Mouse (Mus musculus): ENCODE data around the gene Zfhx3. TPM values are rescaled to one million over a fixed set of nuclear protein-coding genes. Genes with fewer than 3 reads are reported as not detected.

Gene Zfhx3
- total RNA-seq, 2 experiments from 2014 or later = 0.23 to 1.7 TPM

DNA sequence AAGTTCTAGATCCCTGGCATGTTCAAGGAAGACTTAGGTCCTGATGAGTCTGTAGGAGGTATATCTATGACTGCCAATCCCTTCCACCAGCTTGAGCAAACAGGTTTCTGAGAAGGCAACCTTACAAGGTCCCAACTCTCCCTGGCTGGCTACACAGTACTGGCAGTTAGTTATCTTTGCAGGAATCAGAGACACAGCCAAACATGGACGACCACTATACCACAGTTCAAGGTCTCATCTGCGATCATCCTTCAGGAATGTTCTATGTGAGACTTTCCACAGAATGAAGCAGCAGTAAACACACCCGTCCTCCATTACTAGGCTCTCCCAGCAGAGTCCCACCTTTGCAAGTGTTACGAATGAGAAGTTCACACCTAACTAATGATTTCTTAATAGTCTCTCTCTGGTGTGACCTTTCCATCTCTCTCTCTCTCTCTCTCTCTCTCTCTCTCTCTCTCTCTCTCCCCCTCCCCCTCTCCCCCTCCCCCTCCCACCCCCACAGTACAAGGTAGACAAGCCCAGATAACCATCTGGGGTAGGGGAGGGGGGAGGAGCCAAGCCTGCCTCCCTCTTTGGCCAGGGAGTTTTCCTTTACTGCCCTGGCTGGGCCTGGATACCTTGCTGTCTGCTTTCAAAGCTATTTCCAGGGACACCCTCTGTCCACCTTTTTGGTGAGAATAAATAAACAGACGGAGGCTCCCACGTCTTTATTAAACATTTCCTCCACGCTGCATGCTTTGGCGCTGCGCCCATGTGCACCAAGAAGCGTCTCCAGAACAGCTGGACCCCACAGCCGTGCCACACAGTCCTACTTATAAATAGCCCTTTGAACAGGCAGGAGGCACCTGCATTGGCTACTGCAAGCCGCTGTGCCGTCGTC is 748.4 kb downstream of the Zfhx3 start:
- ATAC-seq (replicated peaks; ENCODE audit: low FRiP score, poor library complexity, severe bottlenecking) = no peak

DNA sequence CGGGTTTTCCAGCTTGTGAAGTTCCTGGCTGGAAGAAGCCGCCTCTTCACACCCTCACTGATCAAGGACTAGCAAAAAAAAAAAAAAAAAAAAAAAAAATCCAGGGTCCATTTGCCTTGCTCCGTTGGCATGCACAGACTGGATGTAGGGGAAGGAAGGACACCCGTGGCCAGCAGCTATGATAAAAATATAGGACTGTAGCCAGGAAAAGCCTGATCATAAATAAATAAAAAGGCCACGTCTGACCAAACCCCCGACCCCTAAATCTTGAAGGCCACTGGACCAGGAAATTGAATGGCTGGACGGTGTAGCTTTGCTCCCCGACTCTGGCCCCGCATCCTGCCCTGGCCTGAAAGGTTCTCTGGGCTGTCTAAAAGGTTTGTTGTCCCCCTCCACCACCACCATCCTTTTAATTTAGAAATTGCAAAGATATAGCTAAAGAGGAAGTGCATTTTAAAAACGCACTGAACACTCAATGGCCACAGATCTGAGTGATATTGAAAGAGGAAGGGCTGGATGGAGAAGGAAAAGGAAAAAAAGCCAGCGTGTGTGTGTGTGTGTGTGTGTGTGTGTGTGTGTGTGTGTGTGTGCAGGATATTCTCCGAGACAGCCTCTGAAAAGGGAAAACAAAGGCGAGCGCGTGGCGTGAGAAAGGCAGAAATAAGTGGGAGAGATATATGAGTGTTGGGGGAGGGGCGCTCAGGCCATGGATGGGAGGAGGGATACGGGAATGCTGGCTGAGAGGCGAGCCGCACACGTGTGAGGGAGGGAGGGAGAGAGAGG is 749.2 kb downstream of the Zfhx3 start:
- ATAC-seq (replicated peaks; ENCODE audit: low FRiP score, poor library complexity, severe bottlenecking) = no peak

DNA sequence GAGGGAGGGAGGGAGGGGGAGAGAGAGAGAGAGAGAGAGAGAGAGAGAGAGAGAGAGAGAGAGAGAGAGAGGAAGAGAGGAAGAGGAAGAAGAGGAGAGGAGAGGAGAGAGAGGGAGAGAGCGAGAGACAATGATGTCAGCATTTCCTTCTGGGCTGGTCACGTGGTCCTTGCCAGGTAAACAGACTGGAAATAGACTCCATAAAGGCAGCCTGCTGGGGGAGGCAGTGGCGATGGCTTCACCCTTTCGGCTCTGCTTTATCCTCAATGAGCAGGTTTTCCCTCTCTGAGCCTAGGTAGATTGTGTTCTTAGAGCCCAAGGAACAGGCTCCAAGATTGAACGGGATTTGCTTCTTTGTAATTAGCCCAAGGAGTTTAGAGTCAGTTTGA is 749.8 kb downstream of the Zfhx3 start:
- ATAC-seq (replicated peaks; ENCODE audit: low FRiP score, poor library complexity, severe bottlenecking) = no peak

DNA sequence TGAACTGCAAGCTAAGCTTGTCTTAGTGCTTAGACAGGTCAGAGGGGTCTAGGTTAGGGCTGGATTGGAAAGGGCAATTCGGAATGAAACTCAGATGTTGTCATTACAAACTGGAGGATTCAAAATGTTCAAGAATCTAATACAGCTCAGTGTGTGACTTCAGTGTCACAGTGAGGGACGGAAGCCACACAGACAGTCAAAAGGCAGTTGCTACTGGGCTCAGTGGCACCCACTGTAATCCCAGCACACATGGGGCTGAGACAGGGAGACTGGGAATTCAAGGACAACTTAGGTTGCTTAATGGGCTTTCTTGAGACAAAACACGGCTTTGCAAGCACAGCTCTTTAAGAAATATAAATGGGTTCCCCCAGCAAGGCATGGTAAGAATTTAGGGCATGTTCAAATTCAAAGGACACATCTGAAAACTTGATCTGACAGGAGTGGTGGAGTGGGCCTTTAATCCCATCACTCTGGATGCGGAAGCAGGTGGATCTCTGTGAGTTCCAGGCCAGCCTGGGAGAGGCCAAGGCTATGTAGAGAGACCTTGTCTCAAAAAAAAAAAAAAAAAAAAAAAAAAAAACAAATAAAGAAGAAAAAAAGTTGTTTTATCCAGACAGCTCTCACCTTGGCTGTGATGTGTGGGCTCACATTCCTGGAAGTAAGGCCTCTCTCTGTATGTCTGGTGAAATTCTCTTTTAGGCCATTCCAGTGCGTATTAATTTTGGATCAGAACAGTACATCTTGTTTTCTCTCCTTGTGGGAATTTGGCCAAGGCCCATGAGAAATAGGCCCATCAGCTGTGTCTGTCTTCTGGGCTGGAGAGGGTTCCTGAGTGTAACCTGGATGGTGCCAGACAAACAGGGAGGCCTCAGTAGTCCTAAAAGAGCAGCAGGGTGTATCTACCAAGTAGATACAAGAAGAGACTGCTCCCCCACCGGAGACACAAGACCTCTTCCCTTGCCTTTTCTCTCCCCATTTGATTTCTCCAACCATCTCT is 750.5 kb downstream of the Zfhx3 start:
- no peak for ATAC-seq (replicated peaks; ENCODE audit: low FRiP score, poor library complexity, severe bottlenecking)

DNA sequence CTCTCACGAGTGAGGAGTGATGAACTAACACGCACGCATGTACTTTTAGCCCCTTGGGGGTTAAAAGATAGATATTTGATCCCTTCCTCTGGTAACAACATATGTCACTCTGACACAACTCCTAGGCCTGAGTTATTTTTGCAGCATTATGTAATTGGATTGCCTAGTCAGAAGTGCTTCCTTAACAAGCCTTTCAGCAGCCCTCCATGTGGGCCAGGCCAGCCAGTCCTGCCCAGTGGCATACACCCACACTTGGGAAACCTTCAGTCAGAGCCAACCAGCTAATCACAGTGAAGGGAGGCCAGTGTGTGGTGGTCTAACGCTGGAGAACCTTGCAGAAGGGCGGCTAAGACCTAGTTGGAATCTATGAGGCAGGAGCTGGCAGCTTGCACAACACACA is 751.4 kb downstream of the Zfhx3 start:
- no peak for ATAC-seq (replicated peaks; ENCODE audit: low FRiP score, poor library complexity, severe bottlenecking)

DNA sequence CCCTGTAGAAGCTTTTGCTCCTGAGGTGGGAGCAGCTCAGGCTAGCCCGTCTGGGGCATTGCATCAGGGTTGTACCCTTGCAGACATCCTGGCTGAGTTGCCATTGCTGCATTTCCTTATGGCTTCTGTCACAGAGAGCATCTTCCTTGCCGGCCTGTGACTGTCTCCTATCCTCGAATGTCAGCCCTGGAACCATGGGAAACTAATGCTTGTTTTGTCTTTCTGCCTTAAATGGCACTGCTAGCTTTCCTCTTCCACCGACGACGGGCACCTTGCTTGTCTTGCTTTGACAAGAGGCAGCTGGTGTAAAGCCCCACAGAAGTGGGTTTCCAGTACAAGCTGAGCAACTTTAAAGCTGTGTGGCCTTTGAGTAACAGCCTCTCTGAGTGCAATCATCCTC is 752.1 kb downstream of the Zfhx3 start:
- no peak for ATAC-seq (replicated peaks; ENCODE audit: low FRiP score, poor library complexity, severe bottlenecking)

DNA sequence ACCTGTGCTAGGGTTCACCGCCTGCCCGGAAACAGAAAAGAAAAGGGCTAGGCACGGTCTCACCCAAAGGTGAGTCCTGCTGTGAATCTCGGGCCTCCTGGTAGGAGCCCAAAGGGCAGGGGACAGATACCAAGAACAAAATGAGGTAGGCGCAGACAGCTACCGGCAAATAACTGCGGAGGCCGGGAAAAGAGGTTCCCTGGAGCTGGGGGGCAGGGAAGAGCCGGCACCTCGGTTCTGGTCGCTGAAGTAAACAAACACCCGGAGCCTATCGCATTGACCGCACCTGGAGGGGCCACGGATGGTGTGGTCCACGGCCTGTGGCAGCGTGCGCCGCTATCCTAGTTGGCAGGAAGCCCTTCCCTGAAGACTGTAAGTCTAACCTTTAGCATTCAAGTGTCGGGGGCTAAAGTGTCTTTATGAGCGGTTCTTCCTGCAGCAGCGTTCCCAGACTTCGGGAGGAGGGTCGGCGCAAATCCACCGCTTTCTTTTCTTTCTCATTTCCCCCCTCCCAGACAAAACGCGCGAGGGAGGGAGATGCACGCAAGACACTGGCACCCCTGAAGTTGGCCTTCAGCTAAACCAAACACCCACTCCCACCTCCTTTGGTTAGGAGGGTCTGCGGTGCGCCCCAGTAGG is 752.9 kb downstream of the Zfhx3 start:
- ATAC-seq (replicated peaks; ENCODE audit: low FRiP score, poor library complexity, severe bottlenecking) = no peak

DNA sequence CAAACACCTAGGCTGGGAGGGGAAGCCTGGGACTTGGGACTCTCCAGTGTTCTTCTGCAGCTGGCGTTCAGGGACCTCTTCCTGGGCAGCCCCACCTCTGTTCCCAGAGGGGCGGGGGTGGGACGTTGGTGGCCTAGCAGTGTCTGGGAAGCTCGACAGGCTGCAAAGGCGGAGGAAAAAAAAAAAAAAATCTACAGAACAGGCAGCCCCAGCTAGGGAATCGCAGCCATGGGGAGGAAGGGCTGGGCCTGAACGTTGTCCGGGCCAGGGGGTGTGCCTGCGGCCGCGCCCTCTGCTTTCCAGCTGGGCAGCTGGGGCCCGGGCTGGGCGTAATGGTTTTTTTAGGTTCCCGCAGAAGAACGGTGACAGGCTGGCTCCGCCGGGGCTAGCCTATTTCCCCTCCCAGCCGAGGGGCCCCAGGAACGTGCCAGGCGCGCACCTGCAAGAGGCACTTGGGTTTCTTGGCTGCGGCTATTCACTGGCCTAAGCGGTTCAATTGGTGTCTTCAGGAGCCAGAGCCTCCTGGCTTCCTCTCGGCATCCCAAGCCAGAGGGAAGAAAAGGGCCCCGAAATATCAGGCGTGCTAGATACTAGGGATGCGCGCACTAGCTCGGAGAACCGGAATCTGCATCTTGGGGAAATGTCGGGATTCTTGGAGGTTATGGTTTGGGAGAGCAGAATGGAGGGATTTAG is 753.6 kb downstream of the Zfhx3 start:
- no peak for ATAC-seq (replicated peaks; ENCODE audit: low FRiP score, poor library complexity, severe bottlenecking)

DNA sequence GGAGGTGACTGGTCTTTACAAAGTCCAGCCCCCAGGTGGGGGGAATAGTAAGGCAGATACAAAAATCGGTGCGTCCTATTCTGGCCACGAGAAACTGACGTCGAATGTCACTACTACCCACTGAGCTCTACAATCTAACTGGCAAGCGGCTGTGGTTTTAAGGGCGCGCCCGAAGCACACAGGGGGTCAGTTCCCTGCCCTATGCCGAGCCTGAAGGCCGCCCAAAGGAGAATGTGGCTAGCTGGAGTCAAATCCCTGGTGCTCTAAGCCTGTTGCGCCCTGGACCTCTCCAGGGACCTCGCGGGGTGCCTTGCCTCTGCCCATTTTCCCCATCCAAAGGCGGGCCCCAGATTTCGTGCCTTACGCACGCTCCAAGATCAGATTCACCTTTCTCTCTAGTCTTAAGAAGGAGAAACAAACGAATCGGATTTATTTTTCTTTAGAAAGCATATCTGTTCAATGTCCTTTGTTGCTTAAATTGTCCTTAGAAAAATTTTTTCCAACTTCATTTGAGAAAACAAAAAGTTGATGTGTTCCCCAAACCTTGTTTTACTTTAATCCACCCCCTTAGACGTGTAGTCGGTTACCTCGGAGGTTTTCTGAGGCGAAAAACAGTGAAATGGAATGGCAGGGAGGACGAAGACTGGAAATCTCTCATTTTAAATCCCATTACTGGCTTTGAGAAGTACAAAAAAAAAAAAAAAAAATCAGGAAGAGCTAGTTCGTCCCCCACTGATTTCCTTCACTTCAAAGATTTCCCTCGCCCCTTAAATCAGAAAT is 754.4 kb downstream of the Zfhx3 start:
- no peak for ATAC-seq (replicated peaks; ENCODE audit: low FRiP score, poor library complexity, severe bottlenecking)

DNA sequence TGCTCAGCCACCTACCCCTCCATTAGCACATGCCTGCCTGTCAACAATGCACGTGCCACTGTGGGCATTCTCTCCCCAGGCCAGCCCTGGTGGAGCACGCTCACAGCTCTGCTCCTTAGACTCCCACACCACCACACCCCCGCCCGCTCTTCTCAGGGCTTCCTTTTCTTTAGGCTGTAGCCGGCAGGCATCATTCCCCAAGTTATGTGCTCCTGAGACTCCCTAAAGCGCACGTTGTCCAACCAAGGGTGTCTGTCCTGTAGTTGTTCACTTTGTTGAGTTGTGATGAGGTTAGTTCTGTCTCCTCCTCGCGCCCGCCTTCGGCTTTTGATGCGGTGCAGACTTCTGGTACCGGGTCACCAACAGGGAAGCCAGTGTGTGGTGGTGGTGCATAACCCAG is 755.1 kb downstream of the Zfhx3 start:
- ATAC-seq (replicated peaks; ENCODE audit: low FRiP score, poor library complexity, severe bottlenecking) = no peak

DNA sequence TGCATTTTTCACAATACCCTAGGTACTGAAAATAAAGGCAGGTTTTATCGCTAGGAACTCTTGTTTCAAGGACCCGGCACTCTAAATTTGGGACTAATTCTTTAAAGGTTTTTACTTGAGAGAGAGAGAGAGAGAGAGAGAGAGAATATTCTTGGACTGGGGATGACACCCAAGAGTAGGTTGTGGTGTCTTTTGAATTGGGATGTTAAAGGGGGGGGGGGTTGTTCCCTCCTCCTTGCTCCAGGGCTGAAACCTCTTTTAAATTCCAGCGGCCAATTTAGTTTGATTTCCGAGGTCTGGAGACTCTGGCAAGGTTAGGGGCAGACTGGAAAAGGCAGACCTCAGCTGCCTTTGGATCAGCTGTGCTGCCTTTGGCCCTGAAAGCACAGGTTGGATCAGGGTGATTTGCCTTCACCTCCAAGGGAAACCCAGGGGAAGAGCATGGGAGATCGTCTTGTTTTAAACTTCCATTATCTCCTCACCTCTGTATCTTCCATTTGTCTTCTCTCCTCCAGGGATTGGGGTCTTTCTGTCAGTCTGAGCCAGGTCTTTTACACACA is 755.7 kb downstream of the Zfhx3 start:
- no peak for ATAC-seq (replicated peaks; ENCODE audit: low FRiP score, poor library complexity, severe bottlenecking)

DNA sequence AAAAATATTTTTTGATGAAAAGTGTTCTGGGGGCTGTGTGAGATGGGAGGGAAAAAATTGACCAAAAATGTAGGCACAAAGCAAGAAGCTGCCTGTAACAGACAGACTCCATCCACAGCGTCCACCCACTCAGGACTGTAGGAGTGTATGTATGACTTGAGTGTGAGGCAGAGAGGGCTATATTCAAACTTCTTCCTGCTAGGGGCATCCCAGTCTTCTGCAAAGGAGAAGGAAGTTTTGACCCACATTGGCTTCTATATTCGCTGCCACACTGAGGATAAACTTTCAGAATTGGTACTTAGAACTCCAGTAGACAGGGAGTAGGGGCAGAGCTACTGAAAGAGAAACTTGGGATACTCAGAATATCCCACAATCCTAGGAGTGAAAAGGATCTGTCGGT is 756.6 kb downstream of the Zfhx3 start:
- ATAC-seq (replicated peaks; ENCODE audit: low FRiP score, poor library complexity, severe bottlenecking) = no peak

DNA sequence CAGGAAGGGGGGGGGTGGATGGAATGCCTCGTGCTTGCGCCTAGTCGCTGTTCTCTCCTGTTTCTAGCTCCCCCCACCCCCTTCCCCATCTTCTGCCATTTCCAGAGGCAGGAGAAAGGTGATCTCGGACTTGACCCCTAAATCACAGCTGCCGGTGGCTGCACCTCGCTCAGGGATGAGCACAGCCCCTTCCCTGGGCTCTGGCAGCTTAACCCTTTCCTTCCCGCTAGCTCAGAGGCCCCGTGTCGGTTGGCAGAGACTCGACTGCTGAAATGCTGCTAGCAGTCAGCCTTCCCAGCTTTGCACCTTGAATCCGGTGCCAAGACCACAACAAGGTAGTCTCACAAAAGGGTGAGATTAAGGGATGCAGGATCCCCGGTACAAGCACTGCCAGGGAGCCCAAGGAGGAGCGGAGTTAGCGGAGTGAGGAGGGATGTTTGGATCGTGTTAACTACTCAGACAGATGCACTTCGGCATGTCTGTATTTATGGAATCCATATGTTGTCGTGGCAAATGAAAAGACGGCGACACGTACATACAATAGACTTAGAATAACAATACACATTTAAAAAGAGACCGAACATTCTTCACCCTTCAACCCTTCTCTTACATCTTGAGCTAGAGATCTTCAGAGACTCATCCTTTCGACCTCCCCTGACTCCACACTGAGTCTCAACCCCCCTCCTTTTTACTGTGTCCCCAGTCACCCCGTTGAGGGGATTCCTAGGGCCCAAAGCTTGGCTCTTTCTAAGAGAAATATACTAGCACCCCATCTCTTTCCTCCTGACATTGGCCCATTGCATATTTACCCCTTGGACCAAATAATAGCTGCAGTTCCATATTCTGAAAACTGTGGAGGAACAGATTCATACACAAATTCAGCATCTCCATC is 757.3 kb downstream of the Zfhx3 start:
- no peak for ATAC-seq (replicated peaks; ENCODE audit: low FRiP score, poor library complexity, severe bottlenecking)

DNA sequence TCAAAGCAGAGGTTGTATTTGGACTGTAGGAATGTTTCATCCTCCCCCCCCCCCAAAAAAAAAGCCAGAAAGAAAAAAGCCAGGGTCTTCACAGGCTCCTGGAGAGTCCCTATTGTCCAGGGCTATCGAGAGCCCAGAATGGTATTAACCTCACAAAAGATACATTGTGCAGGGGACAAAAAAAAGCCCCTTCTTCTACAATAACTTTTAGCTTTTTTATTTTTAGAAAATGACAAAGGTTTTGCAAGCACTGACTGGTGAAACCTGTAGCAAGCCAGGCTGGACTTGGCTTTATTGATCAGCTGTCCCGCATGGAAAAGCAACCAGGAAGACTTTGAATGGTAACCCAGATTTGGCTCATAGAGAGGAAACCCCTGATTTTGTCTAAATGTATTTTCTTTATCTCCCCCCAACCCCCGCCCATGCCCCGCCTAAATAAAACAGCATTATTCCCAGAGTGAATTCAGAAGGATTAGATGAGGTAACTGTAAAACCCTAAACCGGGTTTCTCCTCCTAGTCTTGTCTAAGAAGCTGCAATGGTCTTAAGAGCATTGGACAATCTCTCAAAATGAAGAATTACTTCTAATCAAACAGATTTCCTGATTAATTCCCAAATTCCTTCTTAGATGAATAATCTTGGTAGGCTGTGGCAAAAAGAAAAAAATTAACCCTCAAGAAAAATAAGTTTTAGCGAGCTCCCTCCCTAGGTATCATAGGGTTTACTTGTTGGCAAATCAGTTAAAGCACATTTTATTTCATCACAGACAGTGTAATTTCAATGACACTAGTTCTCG is 759.1 kb downstream of the Zfhx3 start:
- ATAC-seq (replicated peaks; ENCODE audit: low FRiP score, poor library complexity, severe bottlenecking) = no peak

DNA sequence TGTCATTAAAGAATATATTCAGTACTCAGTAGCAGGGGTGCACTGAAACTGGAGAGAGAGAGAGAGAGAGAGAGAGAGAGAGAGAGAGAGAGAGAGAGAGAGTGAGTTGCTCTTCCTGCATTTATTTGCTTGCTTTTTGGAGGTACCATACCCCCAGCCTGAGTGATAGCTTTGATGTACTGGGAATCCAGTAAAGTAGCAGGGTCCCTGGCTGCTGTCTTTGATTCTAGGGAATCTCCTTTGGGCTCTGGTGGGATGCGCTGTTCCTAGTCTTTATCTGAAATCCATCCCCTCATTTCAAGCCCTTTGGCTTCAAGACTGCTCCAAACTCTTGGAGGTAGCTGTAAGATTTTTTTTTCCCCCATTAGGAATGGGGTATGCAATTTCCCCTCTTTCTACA is 759.8 kb downstream of the Zfhx3 start:
- no peak for ATAC-seq (replicated peaks; ENCODE audit: low FRiP score, poor library complexity, severe bottlenecking)

DNA sequence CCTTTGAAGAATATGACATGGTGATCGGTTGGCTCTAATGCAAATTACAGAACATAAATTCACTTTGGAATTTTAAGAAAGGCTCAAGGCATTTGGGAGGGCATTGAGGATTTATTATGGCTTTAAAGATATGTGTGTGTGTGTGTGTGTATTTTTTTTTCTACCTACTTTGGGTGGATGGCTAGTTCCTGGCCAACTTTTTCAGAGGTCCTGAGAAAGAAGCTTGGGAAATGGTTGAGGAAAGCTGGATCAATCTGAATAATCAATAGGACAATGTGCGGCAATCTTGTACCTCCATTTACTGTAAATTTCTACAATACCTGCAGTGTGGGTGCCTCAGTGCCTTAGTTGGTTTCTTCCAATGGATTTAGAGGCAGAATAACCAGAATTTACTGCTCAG is 763.3 kb downstream of the Zfhx3 start:
- ATAC-seq (replicated peaks; ENCODE audit: low FRiP score, poor library complexity, severe bottlenecking) = no peak

Measured in erythroid progenitor cell, adult 5-6 weeks (primary cell).